Mouse (Mus musculus): ENCODE measurements at regions not wholly inside any gene's neighbourhood (a gene's known extent, or its start where the extent isn't known, plus 50 kb on each side); places are given as distances from the start of the nearest gene placed in this dataset.

DNA sequence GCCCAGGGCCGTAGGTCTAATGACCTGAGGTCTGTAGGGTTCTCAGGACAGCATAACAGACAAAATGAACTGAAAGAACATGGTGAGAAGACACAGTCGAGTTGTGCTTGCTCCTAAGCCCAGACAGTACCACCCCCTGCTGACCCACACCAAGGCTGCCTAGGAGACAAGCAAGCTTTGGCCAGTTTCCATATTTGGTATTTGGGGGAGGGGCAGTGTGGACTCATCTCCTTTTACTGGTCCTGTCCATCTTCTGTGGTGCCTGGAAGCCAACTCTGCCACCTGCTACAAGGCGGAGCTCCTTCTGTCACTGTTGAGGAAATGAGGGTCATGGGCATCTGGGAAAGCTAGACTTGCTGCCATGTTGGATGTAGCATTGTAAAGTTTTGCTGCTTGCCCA, 68.9 kb downstream of the Tex29 start:
- H3K9ac ChIP-seq (replicated peaks) = no peak overlapping the region
- H3K36me3 ChIP-seq = no peaks in the 10 kb centered on the region
- 72% methylated on average over 3 of the region's 3 CpGs for WGBS
- no peak overlapping the region for H3K4me2 ChIP-seq (replicated peaks)
- peaks cover 26% of the 10 kb centered on the region; the same call in 1 of the 2 replicates for H3K27me3 ChIP-seq
- no peak for ATAC-seq (ENCODE audit: low FRiP score, low read depth)
- H3K27ac ChIP-seq (replicated peaks) = no peak overlapping the region
- H3K9me3 ChIP-seq = no peaks in the 10 kb centered on the region
- no peak overlapping the region for H3K4me3 ChIP-seq
- peaks cover 32% of the 10 kb centered on the region for H3K4me1 ChIP-seq

DNA sequence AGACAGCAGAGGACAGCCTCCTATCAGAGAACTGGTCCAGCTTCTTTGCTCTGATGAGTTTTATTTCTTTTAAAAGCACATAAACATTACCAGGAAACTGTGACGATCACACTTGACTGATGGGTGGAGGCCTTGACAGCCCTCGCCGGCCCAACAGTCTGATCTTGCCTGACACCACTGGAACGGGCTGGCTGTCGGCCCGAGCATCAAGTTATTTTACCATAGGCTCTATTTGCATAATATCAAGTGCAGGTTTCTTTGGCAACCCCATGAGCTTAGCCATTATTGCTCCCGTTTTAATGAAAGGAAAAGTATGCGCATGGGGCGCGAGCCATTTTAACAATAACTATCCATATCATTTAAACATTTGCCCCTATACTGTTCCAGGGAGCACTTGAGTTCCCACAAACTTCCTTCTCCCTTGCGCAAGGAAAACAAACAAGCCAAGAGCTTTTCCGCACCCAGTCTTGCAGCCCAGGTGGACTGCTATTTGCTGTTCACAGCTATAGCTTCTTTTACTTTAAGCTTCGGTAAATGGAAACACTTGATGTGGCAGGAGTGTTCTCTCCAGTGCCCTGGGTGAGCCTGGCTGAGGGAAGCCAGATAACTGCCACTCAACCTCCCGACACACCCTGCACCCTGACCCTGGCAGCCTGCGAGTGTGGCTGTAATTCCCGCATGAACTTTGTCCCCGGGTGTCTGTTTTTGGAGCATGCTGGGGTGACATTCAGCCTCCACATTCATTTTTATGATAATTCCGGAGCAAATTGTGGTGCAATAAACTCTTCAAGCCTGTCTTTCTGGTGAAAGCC, 71.6 kb downstream of the Tex29 start:
- no peak for ATAC-seq (ENCODE audit: low FRiP score, low read depth)
- 0 out of 2 replicates have a peak overlapping the region, but pooled peaks have one; percentile 12 for H3K27ac ChIP-seq (replicated peaks)
- whole genome bisulfite sequencing = 58% methylated on average over 18 of the region's 18 CpGs
- H3K9ac ChIP-seq (replicated peaks) = no peak overlapping the region
- no peak overlapping the region for H3K4me3 ChIP-seq
- H3K4me2 ChIP-seq (replicated peaks) = peak overlapping the region; percentile 44; the same call in 1 of the 2 replicates
- no peaks in the 10 kb centered on the region for H3K36me3 ChIP-seq
- no peaks in the 10 kb centered on the region for H3K9me3 ChIP-seq
- H3K4me1 ChIP-seq = peaks cover 48% of the 10 kb centered on the region
- peaks cover 21% of the 10 kb centered on the region for H3K27me3 ChIP-seq

DNA sequence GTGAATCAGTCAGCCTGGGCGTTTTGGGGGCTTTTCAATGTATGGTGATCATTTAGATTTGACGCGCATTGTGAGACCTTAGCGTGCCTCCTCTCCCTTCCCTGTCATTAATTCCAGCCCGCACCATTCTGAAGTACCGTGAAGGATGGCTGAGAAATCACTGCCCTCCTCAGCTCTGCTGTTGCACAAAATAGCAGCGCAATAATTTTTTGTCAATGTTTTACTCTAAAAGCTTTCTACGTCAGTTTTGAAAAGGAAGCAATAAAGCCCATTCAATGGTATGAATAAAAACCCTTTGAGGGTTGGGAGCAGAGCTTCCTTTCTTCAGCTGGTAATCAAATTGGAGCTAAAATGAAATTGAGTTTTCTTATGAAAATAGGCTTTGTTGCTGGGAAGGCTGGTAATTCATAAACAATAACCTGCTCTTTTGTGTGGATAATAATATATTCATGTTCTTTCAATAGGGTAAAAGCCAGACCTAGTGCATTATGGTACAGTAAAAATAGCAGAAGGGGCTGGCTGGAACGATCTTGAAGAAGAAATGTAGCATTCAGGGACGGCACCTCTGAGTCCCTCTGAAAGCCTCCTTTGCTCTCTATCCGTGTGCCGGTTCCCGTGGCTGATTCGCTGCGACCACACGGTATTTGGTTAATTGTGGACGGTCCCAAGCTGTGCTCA, 72.3 kb downstream of the Tex29 start:
- H3K27me3 ChIP-seq = peaks cover 24% of the 10 kb centered on the region
- 51% methylated on average over 17 of the region's 17 CpGs for WGBS
- H3K36me3 ChIP-seq = no peaks in the 10 kb centered on the region
- peaks cover 48% of the 10 kb centered on the region for H3K4me1 ChIP-seq
- ATAC-seq (ENCODE audit: low FRiP score, low read depth) = 0 out of 2 replicates have a peak, but pooled peaks have one; percentile 39
- H3K9ac ChIP-seq (replicated peaks) = no peak overlapping the region
- no peaks in the 10 kb centered on the region for H3K9me3 ChIP-seq
- peak overlapping the region; percentile 44 for H3K4me2 ChIP-seq (replicated peaks)
- peak overlapping the region; percentile 12; the same call in 1 of the 2 replicates for H3K27ac ChIP-seq (replicated peaks)
- no peak overlapping the region for H3K4me3 ChIP-seq

DNA sequence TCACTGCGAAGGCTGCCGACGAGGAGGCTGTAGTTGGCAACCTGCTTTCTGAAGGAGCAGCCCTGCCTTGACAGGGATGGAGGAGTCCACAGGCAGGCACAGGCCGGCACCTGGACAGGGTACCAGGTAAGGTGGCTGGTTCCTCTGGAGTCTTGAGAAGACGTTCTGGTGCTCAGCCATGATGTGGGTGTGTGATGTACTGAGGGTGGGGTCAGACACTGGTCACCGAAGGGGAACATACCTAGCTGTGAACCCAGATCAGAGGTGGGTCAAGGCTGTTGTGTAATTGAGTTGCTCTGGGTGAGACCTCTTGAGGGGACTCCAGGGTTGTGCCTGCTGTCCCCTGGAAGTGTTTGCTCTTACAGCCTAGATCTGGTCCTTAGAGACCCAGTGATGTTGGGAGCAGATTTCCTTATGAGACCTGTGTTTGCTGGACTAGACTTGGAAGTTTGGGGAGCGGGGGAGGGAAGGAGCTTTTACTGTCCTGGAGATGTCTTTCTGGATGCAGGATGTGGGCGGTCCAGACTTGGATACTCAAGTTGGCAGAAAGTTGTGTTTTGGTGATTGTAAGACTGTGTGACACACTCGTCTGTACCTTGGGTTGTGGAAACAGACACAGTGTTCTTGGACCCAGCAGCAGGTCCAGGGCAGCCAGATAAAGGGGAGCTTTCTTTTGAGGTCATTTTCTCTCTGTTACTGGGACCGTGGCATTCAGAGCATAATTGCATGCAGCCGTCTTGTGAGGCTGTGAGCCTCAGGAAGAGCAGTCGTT, 73.0 kb downstream of the Tex29 start:
- Histone ChIP-seq H3K4me2 (replicated peaks) (peak overlapping the region; percentile 44), H3K9me3 (no peaks in the 10 kb centered on the region), H3K27ac (replicated peaks) (no peak overlapping the region; the same call in 1 of the 2 replicates), H3K27me3 (peaks cover 27% of the 10 kb centered on the region), H3K4me3 (no peak overlapping the region), H3K4me1 (peaks cover 48% of the 10 kb centered on the region), H3K36me3 (no peaks in the 10 kb centered on the region), H3K9ac (replicated peaks) (no peak overlapping the region)
- ATAC-seq (ENCODE audit: low FRiP score, low read depth) = peak; percentile 38; the same call in 1 of the 2 replicates
- 54% methylated on average over 12 of the region's 12 CpGs for WGBS

- Histone ChIP-seq H3K9ac (replicated peaks) (no peak overlapping the region), H3K9me3 (no peaks in the 10 kb centered on the region), H3K4me2 (replicated peaks) (peak overlapping the region; percentile 44), H3K4me1 (peaks cover 48% of the 10 kb centered on the region), H3K27me3 (peaks cover 22% of the 10 kb centered on the region), H3K27ac (replicated peaks) (no peak overlapping the region), H3K4me3 (no peak overlapping the region), H3K36me3 (no peaks in the 10 kb centered on the region)
- no peak for ATAC-seq (ENCODE audit: low FRiP score, low read depth)
- WGBS = 33% methylated on average over 7 of the region's 7 CpGs
Measured at GRCm38 (mm10) chr8:11914131-11914530, 73.9 kb downstream of the Tex29 start.

DNA sequence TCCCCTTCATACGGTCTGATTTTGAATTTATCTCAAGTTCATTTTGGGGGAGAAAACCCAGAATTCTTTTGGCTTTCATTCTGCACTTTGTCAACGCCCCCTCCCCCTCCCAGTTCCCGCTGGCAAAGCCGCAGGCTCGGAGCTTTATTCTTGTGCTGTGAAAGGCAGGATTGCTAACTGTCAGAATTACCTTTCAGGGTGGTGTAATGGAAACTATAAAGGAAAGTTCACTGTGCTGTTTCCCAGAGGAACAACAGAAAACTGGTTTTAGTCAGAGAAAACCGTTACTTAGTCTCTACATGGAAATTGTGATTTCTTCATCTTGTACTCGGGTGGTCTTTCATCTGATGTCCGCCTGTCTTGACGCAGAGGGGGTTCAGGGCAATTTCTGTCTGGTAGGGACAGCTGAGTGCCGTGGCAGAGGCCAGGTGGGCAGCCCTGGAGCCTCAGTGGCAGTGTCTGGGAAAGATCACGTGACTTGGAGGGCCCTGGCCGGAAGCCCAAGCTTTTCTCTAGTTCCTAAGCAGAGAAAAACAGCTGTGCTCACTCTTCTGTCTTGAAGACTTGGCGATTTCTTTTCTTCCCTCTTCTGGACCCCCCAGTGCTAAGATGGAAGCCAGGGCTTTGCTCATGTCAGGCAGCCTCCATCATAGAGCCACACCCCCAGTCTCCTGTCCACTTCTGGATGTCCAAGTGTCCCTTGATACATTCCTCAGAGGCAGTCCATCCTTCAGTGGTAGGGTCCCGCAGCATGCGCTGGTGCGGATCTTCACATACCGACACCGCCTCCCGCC, 74.6 kb downstream of the Tex29 start:
- Histone ChIP-seq H3K27ac (replicated peaks) (peak overlapping the region; percentile 12; the same call in 1 of the 2 replicates), H3K36me3 (no peaks in the 10 kb centered on the region), H3K4me1 (peaks cover 48% of the 10 kb centered on the region), H3K4me3 (peak overlapping the region; percentile 13; the same call in 1 of the 2 replicates), H3K9ac (replicated peaks) (peak overlapping the region; percentile 4; the same call in 1 of the 2 replicates), H3K4me2 (replicated peaks) (peak overlapping the region; percentile 44), H3K9me3 (no peaks in the 10 kb centered on the region), H3K27me3 (peaks cover 22% of the 10 kb centered on the region)
- WGBS = 34% methylated on average over 19 of the region's 19 CpGs
- ATAC-seq (ENCODE audit: low FRiP score, low read depth) = peak; percentile 52

DNA sequence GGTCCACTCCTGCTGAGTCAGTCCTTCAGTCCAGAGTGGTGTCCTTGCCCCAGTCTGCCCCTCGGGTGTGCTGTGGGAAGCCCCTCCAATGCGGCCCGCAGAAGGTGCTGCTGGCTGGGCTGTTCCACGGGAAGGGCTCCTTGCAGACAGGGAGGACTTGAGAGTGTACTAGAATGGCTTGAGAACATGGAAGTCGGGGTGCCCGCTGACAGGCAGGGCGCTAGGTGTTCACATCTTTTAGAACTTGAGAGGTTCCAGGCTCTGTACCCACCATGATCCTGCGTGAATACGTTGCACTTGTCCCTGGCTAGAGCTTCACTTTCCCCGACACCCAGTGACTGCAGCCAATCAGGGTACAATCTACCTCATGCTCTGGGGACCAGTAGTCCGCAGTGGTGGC, 75.4 kb downstream of the Tex29 start:
- 91% methylated on average over 11 of the region's 11 CpGs for whole genome bisulfite sequencing
- H3K4me2 ChIP-seq (replicated peaks) = no peak overlapping the region

DNA sequence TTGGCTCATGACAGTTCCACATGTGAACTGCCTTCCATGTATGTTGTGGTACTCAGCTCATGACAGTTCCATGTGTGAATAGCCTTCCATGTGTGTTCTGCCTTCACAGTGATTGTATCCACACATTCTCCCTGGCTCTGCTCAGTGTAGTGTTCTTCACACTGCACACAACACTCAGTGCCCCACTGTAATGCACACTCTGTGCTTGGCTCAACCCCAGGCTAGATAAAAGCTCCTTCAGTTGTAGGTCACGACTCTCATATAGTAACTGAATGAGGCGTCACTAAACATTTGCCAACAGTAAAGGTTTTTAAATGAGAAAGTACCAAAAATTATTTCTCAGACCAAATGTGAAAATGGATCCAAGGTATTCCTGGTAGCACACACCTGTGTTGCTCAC, 79.6 kb downstream of the Tex29 start:
- H3K4me3 ChIP-seq = no peak overlapping the region
- H3K36me3 ChIP-seq = no peaks in the 10 kb centered on the region
- H3K27ac ChIP-seq (replicated peaks) = no peak overlapping the region
- H3K9ac ChIP-seq (replicated peaks) = no peak overlapping the region
- no peaks in the 10 kb centered on the region for H3K9me3 ChIP-seq
- H3K4me1 ChIP-seq = peaks cover 9% of the 10 kb centered on the region
- no peak overlapping the region for H3K4me2 ChIP-seq (replicated peaks)
- WGBS = 97% methylated on average over 2 of the region's 2 CpGs
- no peak for ATAC-seq (ENCODE audit: low FRiP score, low read depth)
- peaks cover 20% of the 10 kb centered on the region for H3K27me3 ChIP-seq

More for the DNA sequence above, 75.4 kb downstream of the Tex29 start:
- Histone ChIP-seq H3K4me3 (no peak overlapping the region), H3K9ac (replicated peaks) (no peak overlapping the region), H3K27me3 (peaks cover 19% of the 10 kb centered on the region), H3K4me1 (peaks cover 48% of the 10 kb centered on the region), H3K36me3 (no peaks in the 10 kb centered on the region), H3K9me3 (no peaks in the 10 kb centered on the region), H3K27ac (replicated peaks) (no peak overlapping the region)
- no peak for ATAC-seq (ENCODE audit: low FRiP score, low read depth)

DNA sequence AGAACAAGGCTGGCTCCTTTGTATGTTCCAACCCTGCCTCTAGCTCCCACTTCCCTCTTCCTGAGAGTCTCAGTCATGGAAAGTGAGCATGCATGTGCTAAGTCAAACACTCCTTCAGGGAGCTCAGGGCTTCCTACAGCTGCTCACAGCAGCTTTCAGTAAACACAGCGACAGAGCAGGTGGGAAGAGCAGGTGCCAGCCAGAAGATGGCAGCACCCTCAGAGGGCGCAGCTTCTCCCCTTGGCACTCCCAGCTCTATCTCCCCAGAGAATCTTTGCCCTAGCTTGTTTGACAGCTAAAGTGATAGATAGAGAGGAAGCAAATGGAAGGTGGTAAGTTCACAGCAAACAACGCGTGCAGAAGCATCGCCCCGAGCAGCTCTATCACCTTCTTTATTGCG, 82.8 kb downstream of the Tex29 start:
- Histone ChIP-seq H3K4me2 (replicated peaks) (no peak overlapping the region), H3K4me1 (no peaks in the 10 kb centered on the region; the same call in 1 of the 2 replicates), H3K9me3 (no peaks in the 10 kb centered on the region), H3K27ac (replicated peaks) (no peak overlapping the region), H3K27me3 (peaks cover 12% of the 10 kb centered on the region; the same call in 1 of the 2 replicates), H3K4me3 (no peak overlapping the region), H3K36me3 (no peaks in the 10 kb centered on the region), H3K9ac (replicated peaks) (no peak overlapping the region)
- no peak for ATAC-seq (ENCODE audit: low FRiP score, low read depth)
- WGBS = 79% methylated on average over 7 of the region's 7 CpGs

DNA sequence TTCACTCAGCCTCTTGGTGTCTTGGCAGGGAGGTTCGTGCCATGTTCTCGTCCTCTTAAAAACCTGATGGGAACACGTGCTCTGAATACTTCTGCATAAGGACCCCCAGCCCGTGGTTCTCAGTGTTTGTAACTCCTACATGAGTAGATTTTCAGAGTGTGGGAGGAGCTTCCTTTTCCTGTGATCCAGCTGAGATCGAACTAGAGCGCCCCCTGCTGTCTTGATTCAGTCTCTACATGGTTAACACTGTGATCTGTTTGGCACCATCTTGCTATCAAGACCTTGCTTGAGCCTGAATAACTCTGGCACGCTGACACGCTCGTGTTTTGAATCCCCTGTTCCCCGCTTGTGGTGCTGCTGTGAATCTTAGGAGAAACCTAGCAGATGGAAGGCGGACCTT, 83.9 kb downstream of the Tex29 start:
- Histone ChIP-seq H3K4me3 (no peak overlapping the region), H3K36me3 (no peaks in the 10 kb centered on the region), H3K9ac (replicated peaks) (no peak overlapping the region), H3K9me3 (no peaks in the 10 kb centered on the region), H3K27ac (replicated peaks) (no peak overlapping the region), H3K27me3 (0 out of 2 replicates have a peak, but pooled peaks cover 8% of the 10 kb centered on the region), H3K4me1 (no peaks in the 10 kb centered on the region; the same call in 1 of the 2 replicates), H3K4me2 (replicated peaks) (no peak overlapping the region)
- 61% methylated on average over 11 of the region's 11 CpGs for WGBS
- ATAC-seq (ENCODE audit: low FRiP score, low read depth) = no peak

DNA sequence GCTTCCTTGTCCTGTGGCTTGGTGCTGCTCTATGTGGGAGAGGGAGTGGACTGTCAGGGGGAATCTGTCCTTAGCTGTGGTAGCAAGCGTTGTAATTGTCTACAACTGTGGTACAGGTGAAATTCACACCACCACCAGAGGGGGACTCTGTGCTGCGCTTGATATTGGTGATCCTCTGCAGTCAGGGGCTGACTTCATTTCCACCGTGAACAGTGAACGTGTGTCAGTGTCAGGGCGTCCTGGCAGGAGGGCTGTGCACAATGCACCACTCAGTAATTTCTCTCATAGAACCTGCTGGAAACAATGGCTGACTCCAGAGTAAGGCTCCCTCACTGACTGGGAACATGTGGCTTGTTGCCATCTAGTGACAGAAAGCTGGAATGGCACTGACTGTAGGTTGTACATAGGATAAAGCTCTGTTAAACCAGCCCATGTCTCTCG, 102.6 kb downstream of the Tex29 start:
- WGBS = 33% methylated on average over 6 of the region's 6 CpGs
- Histone ChIP-seq H3K4me2 (replicated peaks) (no peak overlapping the region), H3K4me3 (no peak overlapping the region), H3K27me3 (peaks cover 5% of the 10 kb centered on the region; the same call in 1 of the 2 replicates), H3K9me3 (no peaks in the 10 kb centered on the region), H3K4me1 (no peaks in the 10 kb centered on the region), H3K9ac (replicated peaks) (no peak overlapping the region), H3K27ac (replicated peaks) (no peak overlapping the region), H3K36me3 (no peaks in the 10 kb centered on the region)
- peak; percentile 85 for ATAC-seq (ENCODE audit: low FRiP score, low read depth)

Data from midbrain, embryonic 12.5 days (tissue).